Mouse (Mus musculus) megakaryocyte-erythroid progenitor cell, adult 5-6 weeks (primary cell): ENCODE data around the gene Gm21905. TPM values are rescaled to one million over a fixed set of nuclear protein-coding genes. Genes with fewer than 3 reads are reported as not detected.

Experiments
- ATAC-seq: replicated peaks from 2 replicates; pipeline ENCODE4 v1.8.0; 2016; ENCODE audit warnings: mild to moderate bottlenecking, inconsistent platforms; ENCODE audit not compliant: severe bottlenecking, poor library complexity, low FRiP score, low TSS enrichment
- total RNA-seq, 2 experiments: library from RNA; stranded (forward) in 1 of 2; stranded (reverse) in 1 of 2; fragments of 200-1000, 215-1000 nt in 1 of 2; fragments of >200 nt in 1 of 2; fragmentation: Nextera tagmentation in 1 of 2; gene quantifications; 2 replicates each; pipeline ENCODE4 v1.2.3; 2014 to 2017

The Gm21905 gene
- total RNA-seq (2014; fragmentation: Nextera tagmentation), result not detected in 2 replicates
- not detected in 2 replicates for total RNA-seq (2017)

DNA sequence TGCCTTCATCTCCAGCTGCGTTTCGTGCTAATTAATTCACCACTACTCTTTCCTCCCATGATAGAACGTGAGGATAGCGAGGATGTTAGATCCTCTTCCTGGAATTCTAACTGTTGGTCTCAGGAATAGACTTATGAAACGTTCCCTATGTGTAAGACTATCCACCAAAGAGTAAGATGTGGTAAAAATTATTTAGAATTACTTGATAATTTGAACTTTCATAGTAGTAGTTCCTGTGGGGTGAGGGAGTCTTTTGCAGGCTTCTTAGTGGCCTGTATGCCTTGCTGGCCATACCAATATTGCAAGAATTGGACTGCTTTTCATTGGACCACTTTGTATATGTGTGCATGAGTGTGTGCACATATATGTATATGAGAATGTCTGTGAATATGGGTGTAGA, at the start of gene Gm21905:
Gene Gm21905 (minus strand): TSS at position 101 of the 400 bp plus-strand sequence.
- ATAC-seq, result no peak

DNA sequence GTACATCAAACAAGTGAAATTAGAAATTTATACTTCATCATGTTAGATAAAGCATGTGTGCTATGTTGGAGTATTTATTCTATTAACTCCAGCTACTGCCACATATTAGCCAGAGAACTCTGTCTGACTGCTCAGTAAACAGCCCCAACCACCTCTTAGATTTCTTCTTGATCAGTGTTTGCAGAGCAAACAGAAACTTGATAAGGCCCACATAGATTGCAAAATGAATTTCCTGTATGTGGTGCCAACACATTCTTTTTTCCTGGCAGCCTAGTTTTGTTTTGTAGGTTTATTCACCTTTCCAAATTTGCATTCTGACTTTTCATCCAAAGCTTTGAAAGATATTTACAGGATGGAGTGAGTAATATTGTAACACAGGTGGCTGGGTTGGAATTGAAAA, 44.2 kb upstream of the Gm21905 start:
- no peak for ATAC-seq

DNA sequence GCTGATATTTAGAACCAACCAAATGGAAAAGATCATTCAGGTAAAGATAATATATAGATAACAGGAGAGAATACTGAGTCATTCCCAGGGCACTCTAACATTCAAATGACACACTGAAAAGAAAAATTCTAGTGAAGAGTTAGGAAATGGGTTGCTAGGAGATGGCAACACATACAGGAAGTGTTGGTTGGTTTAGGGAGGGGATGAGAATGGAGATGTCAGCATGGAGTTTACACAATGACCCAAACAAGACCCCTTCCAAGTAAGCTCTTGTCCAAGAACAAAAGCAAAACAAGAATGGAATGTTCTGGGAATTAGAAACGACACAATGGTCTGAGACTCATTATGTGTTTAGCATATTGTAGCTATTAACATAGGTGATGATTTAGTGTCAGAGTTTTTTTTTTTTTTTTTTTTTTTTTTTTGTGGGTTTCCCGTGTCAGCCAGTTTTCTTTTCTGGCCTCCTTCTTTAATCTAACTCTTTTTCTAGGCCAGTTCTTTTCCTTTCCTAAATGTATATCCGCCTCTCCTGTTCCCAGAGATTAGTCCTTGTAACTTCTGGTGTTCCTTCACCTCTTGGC, 35.8 kb upstream of the Gm21905 start:
- no peak for ATAC-seq

GRCm38 (mm10) chr5:67969536-67969935, 23.3 kb upstream of the Gm21905 start:
- no peak for ATAC-seq

- no peak for ATAC-seq
These were observed 15.7 kb upstream of the Gm21905 start for GRCm38 (mm10) chr5:67961708-67962629.

DNA sequence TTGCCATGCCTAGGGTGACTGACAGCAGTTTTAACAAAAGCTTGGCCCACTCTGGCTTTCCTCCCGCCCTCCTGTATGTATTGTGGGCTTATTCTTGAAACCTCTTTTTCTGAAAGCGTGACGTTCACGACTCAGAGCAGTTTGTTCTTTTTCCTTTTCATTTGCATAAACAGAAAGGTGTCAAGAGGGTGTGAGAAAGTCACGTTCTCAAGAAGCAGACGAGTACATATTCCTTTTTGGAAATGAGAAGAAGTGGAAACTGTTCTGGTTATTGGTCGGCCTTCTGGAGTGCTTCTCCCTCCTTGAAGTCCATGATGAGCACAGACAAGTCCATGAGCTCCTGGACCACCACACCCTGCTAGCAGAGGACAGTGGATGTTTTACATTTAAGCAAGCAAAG, 9.3 kb upstream of the Gm21905 start:
- ATAC-seq, result no peak

DNA sequence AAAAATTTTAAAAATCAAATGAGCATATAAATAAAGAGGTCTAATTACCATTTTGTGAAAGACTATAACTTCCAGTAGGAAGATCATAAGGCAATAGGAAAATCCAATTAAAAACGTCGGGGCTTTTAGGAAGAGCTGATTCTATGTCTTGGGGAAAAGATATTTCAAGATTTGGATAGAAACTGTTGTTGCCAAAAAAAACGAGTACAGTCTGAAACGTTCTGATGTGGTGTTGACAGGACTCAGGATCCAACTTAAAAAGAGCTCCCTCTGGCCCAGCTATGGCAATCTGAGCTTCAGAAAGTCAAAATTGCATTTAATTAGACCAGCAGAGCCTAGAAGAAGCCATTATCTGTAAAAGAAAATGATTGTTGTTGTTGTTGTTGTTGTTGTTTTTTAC, 7.9 kb upstream of the Gm21905 start:
- no peak for ATAC-seq

DNA sequence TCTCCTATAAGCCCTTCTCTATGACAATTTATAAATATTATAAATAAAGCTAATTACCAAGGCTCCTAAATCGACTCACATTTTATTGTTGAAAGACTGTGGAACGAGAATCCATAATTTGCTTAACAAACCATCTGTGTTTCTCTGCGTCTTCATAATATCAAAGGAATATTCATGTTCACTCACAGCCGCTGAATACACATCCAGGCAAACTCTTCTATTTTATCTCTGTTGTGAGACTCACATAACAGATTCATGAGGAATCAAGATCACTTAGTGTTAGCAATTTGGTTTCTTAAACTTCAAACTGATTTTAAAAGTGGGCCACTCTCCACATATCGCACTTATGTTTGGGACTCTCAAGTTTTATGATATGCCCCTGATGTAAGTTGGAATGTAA, 1.9 kb upstream of the Gm21905 start:
- ATAC-seq, result no peak

DNA sequence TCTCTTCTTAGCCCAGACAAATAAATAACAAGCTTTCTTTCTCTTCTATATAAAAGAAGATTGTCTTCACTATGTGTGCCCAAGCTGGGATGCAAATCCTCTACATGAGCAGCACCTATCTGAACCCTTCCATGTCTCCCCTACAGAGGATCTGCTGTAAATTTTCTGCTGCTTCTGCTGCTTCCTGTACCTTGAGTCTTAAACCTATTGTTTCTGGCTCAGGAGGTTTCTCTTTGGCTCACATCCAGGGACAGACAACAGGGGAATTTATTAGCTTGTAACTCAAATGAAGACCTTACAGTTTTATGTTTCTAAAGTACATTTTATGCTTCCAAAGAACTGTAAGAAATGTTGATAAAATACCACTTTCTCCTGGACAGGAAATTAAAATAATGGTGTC, 785 bp upstream of the Gm21905 start:
- no peak for ATAC-seq

DNA sequence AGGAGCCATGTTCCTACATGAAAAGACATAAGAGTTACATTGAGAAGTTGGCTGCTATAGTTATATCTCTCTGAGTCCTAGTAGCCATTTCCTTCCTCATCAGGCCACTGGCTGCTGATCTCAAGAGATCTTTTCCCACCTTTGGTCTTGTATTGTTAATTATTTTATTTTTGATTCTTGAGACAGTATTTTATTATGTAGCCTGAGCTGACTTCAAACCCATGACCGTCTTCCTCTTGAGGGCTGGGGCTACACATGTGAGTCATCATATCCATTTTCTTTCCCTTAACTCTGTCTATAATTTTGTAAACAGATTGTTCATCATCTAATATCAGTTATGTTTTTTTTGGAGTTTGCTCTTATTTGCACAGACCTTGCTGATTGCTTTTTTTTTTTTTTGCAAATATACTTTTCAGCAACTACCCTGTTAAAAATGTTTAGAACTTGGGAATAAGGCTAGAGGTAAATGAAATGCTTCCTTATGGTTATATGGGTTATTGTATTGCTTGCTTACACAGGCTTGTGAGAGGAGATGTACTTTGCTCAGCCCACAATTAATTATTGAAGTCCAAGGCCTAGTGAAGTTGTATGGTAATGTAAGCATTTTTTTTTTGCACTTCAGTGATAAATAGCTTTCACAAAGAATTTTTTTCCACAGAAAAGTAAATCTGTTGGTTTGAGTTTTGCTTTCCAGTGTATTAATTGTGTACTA, 2.0 kb downstream of the Gm21905 start:
- no peak for ATAC-seq

DNA sequence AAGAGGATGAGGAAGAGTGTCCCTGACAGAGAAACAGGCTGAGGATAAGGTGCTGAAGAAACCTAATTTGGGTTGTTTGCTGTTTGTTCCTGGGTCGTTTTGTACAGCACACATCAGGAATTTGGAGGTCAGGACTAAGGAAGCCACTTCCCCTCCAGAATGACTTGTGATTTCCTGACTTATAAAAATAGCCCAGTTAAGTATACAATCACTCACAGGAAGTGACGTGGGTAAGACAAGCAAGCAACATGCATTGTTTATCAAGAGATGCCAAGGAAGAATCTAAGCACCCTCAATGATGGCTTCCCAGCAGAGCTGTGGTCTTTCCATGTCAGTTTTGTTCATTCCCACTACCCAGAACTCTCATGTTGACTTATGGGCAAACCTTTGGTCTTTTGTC, 3.0 kb downstream of the Gm21905 start:
- ATAC-seq, result no peak

- ATAC-seq, result no peak
These were observed 4.9 kb downstream of the Gm21905 start, which contains the start of gene Gm5108 for GRCm38 (mm10) chr5:67941369-67941768. Gm5108 (plus strand) TSS chr5:67941669.

DNA sequence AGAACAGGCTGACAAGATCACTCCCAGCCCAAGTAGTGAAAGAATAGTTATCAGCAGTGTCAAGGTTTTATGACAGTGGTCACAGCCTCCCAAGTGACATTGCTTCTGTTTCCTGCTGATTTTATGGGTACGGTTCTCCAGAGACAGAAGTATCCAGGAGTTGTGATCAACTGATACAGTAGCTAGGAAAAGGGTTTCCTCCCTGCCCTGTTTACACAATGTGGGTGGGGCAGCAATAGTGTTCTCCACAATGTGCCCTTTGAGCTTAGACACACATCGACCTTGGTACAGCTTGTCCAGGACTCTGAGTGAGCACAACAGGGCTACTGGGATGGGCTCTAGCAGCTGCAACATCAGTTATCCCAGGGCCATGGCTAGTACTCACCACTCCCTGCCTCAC, 14.6 kb downstream of the Gm21905 start:
- peak; percentile 83 for ATAC-seq

DNA sequence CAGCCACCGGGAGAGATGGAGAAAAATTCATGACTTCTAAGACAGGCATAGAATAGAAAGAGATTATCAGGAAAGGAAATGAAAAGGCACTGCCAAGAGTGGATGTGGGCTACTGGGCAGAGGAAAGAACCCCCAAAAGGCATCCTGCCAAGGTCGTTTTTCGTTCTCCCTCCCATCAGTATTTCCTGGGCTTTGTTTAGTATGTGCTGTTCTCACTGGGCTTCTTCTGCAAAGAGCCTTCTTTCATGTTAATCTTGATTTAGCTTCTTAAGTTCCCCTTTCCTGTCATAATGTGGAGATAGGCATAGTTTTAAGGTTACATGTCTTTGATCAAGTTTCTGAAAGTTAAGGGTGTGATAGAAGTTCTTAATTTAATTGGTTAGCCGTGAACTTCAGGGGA, 15.6 kb downstream of the Gm21905 start:
- no peak for ATAC-seq

DNA sequence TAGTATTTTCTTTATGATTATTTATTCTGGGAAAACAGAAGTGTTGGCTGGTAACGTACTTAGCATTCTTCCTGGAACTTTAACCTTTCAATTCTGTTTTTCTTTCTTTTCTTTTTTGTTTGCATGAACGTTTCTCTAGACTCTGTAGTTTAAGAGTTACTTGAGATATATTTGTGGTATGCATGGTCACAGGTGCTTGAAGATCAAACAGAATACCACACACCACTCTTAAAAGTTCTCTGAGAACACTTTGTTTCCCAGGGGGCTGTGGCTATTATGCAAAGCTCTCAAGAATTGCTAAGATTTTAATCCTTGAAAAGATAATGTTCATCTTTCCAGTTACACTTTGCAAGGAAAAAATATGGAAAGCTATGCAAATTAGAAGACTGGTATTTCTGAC, 41.7 kb downstream of the Gm21905 start:
- no peak for ATAC-seq

DNA sequence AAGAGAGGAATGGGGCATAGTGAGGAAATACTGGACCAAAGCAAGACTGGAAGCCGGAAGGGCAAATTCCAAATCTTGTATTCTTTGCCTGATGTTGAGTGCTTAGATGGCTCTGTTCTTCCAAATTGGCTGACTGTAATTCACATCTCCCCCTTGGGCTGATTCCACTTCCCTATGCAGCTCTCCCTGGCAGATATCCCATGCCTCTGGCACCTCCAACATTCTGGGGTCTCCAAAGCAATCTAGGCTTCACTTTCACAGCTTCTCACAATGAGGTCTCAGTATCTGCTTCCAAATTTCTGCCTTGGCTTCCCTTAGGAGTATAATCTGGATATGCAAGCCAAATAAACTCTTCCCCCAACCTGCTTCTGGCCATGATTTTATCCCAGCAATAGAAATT, 47.3 kb downstream of the Gm21905 start:
- ATAC-seq, result no peak

DNA sequence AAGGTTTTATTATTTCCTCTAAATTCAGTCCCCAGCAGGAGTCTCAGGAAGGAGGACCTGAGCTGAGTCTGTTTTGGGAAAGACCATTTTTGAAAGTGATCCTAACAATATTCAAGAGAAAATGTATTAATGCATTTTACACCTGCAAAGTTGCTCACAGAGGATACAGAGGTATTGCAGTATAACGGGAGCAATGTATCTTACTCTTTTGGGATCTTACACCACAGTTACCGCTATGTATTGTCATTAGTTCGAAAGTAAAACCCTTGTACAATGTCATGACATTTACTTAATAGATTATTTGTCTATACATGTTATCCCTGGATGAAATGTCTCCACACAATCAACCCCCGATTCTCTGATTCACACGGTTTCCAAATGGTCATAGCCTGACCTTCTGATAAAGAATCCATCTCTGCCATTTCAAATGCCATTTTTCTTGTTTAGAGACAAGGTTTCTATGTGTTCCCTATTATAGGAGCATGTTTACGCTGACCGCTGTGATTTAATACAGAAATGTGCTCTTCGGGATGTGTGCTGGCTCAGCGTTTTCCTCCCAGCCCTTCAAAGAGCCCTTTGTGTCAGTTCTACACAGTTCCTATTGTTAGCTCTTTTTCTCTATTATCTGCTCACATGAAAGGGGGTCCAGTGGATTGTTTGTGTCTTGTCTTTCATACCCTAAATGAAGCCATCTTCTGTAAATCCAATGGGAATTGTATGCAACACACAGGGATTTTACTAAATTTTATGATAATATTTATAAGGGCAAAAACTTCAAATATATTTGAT, 61.6 kb downstream of the Gm21905 start:
- no peak for ATAC-seq

- ATAC-seq, result peak; percentile 91
These were observed 62.6 kb downstream of the Gm21905 start for GRCm38 (mm10) chr5:67883564-67884171.
